Mouse (Mus musculus): ENCODE measurements at regions not wholly inside any gene's neighbourhood (a gene's known extent, or its start where the extent isn't known, plus 50 kb on each side); places are given as distances from the start of the nearest gene placed in this dataset.

GRCm38 (mm10) chr10:68606848-68607247 lies 65.2 kb upstream of the Cabcoco1 start:
- H3K4me3 ChIP-seq (ENCODE audit: low read length) = no peak overlapping the region
- 35% methylated on average over 2 of the region's 2 CpGs for WGBS
- no peak overlapping the region for H3K4me2 ChIP-seq (replicated peaks; ENCODE audit: low read depth, low read length)
- H3K9ac ChIP-seq (replicated peaks; ENCODE audit: low read length) = no peak overlapping the region
- no peak overlapping the region for H3K27ac ChIP-seq (ENCODE audit: low read length)
- no peaks in the 10 kb centered on the region for H3K4me1 ChIP-seq (ENCODE audit: insufficient read depth, low read length)
- ATAC-seq (ENCODE audit: low FRiP score, low TSS enrichment) = no peak
- H3K36me3 ChIP-seq (ENCODE audit: insufficient read depth, low read length) = no peaks in the 10 kb centered on the region
- H3K9me3 ChIP-seq (ENCODE audit: low read length) = no peaks in the 10 kb centered on the region
- no peaks in the 10 kb centered on the region for H3K27me3 ChIP-seq (ENCODE audit: insufficient read depth, low read length)

- H3K27me3 ChIP-seq (ENCODE audit: insufficient read depth, low read length) = no peaks in the 10 kb centered on the region
- no peaks in the 10 kb centered on the region for H3K4me1 ChIP-seq (ENCODE audit: insufficient read depth, low read length)
- no peak for ATAC-seq (ENCODE audit: low FRiP score, low TSS enrichment)
- H3K9ac ChIP-seq (replicated peaks; ENCODE audit: low read length) = no peak overlapping the region
- no peak overlapping the region for H3K4me3 ChIP-seq (ENCODE audit: low read length)
- no peak overlapping the region for H3K4me2 ChIP-seq (replicated peaks; ENCODE audit: low read depth, low read length)
- H3K36me3 ChIP-seq (ENCODE audit: insufficient read depth, low read length) = no peaks in the 10 kb centered on the region
- H3K27ac ChIP-seq (ENCODE audit: low read length) = no peak overlapping the region
- WGBS = 84% methylated on average over 9 of the region's 9 CpGs
- H3K9me3 ChIP-seq (ENCODE audit: low read length) = no peaks in the 10 kb centered on the region
Observed at GRCm38 (mm10) chr10:68611906-68612305, 70.2 kb upstream of the Cabcoco1 start.

- 70% methylated on average over 3 of the region's 3 CpGs for WGBS
- Histone ChIP-seq H3K27me3 (ENCODE audit: insufficient read depth, low read length) (no peaks in the 10 kb centered on the region), H3K27ac (ENCODE audit: low read length) (no peak overlapping the region), H3K9me3 (ENCODE audit: low read length) (no peaks in the 10 kb centered on the region), H3K36me3 (ENCODE audit: insufficient read depth, low read length) (no peaks in the 10 kb centered on the region), H3K9ac (replicated peaks; ENCODE audit: low read length) (no peak overlapping the region), H3K4me3 (ENCODE audit: low read length) (no peak overlapping the region), H3K4me1 (ENCODE audit: insufficient read depth, low read length) (no peaks in the 10 kb centered on the region), H3K4me2 (replicated peaks; ENCODE audit: low read depth, low read length) (no peak overlapping the region)
- ATAC-seq (ENCODE audit: low FRiP score, low TSS enrichment) = no peak
Observed at GRCm38 (mm10) chr10:68612727-68613126, 71.0 kb upstream of the Cabcoco1 start.

- H3K4me1 ChIP-seq (ENCODE audit: insufficient read depth, low read length) = no peaks in the 10 kb centered on the region
- H3K4me2 ChIP-seq (replicated peaks; ENCODE audit: low read depth, low read length) = no peak overlapping the region
- no peak overlapping the region for H3K4me3 ChIP-seq (ENCODE audit: low read length)
- no peak overlapping the region for H3K27ac ChIP-seq (ENCODE audit: low read length)
- ATAC-seq (ENCODE audit: low FRiP score, low TSS enrichment) = no peak
- H3K36me3 ChIP-seq (ENCODE audit: insufficient read depth, low read length) = no peaks in the 10 kb centered on the region
- H3K27me3 ChIP-seq (ENCODE audit: insufficient read depth, low read length) = no peaks in the 10 kb centered on the region
- H3K9ac ChIP-seq (replicated peaks; ENCODE audit: low read length) = no peak overlapping the region
- H3K9me3 ChIP-seq (ENCODE audit: low read length) = no peaks in the 10 kb centered on the region
- WGBS = 92% methylated on average over 5 of the region's 5 CpGs
Observed at GRCm38 (mm10) chr10:68623786-68624185, 82.1 kb upstream of the Cabcoco1 start.

- ATAC-seq (ENCODE audit: low FRiP score, low TSS enrichment) = peak; percentile 9; the same call in 1 of the 2 replicates
- no peak overlapping the region for H3K4me3 ChIP-seq (ENCODE audit: low read length)
- no peak overlapping the region for H3K9ac ChIP-seq (replicated peaks; ENCODE audit: low read length)
- no peaks in the 10 kb centered on the region for H3K36me3 ChIP-seq (ENCODE audit: insufficient read depth, low read length)
- H3K27ac ChIP-seq (ENCODE audit: low read length) = no peak overlapping the region
- H3K4me2 ChIP-seq (replicated peaks; ENCODE audit: low read depth, low read length) = no peak overlapping the region
- no peaks in the 10 kb centered on the region for H3K9me3 ChIP-seq (ENCODE audit: low read length)
- 31% methylated on average over 5 of the region's 5 CpGs for WGBS
- H3K27me3 ChIP-seq (ENCODE audit: insufficient read depth, low read length) = no peaks in the 10 kb centered on the region
- H3K4me1 ChIP-seq (ENCODE audit: insufficient read depth, low read length) = no peaks in the 10 kb centered on the region
Observed at GRCm38 (mm10) chr10:68625329-68625728, 83.6 kb upstream of the Cabcoco1 start.

DNA sequence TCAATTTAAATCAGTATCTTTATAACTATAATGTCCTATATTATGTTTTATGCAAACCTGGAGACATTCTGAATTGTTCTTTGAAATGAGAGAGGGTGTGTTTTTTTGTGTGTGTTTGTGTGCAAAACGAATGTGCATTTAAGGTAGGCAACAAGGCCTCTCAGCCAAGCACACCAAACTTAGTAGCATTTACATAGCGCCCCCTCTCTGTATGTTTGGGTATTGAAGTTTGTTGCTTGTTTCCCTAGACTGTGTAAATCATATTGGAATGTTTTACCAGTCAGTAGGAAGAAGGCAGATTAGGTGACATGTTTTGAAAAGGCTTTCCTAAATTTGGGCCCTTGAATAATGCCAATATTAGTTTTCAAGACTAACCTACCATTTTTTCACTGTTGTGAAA lies 84.1 kb upstream of the Cabcoco1 start:
- H3K36me3 ChIP-seq (ENCODE audit: insufficient read depth, low read length) = no peaks in the 10 kb centered on the region
- no peaks in the 10 kb centered on the region for H3K9me3 ChIP-seq (ENCODE audit: low read length)
- 33% methylated on average over 2 of the region's 2 CpGs for WGBS
- H3K4me1 ChIP-seq (ENCODE audit: insufficient read depth, low read length) = no peaks in the 10 kb centered on the region
- H3K9ac ChIP-seq (replicated peaks; ENCODE audit: low read length) = no peak overlapping the region
- no peaks in the 10 kb centered on the region for H3K27me3 ChIP-seq (ENCODE audit: insufficient read depth, low read length)
- H3K4me3 ChIP-seq (ENCODE audit: low read length) = no peak overlapping the region
- no peak overlapping the region for H3K27ac ChIP-seq (ENCODE audit: low read length)
- no peak overlapping the region for H3K4me2 ChIP-seq (replicated peaks; ENCODE audit: low read depth, low read length)
- ATAC-seq (ENCODE audit: low FRiP score, low TSS enrichment) = no peak

- no peak overlapping the region for H3K27ac ChIP-seq (ENCODE audit: low read length)
- 90% methylated on average over 2 of the region's 2 CpGs for WGBS
- H3K9ac ChIP-seq (replicated peaks; ENCODE audit: low read length) = no peak overlapping the region
- H3K36me3 ChIP-seq (ENCODE audit: insufficient read depth, low read length) = no peaks in the 10 kb centered on the region
- no peaks in the 10 kb centered on the region for H3K4me1 ChIP-seq (ENCODE audit: insufficient read depth, low read length)
- no peaks in the 10 kb centered on the region for H3K27me3 ChIP-seq (ENCODE audit: insufficient read depth, low read length)
- no peak overlapping the region for H3K4me3 ChIP-seq (ENCODE audit: low read length)
- H3K9me3 ChIP-seq (ENCODE audit: low read length) = no peaks in the 10 kb centered on the region
- ATAC-seq (ENCODE audit: low FRiP score, low TSS enrichment) = no peak
- H3K4me2 ChIP-seq (replicated peaks; ENCODE audit: low read depth, low read length) = no peak overlapping the region
Observed at GRCm38 (mm10) chr10:68629486-68629885, 87.8 kb upstream of the Cabcoco1 start.

- Histone ChIP-seq H3K36me3 (ENCODE audit: insufficient read depth, low read length) (no peaks in the 10 kb centered on the region), H3K9me3 (ENCODE audit: low read length) (no peaks in the 10 kb centered on the region), H3K27ac (ENCODE audit: low read length) (no peak overlapping the region), H3K4me1 (ENCODE audit: insufficient read depth, low read length) (no peaks in the 10 kb centered on the region), H3K27me3 (ENCODE audit: insufficient read depth, low read length) (no peaks in the 10 kb centered on the region), H3K9ac (replicated peaks; ENCODE audit: low read length) (no peak overlapping the region), H3K4me2 (replicated peaks; ENCODE audit: low read depth, low read length) (no peak overlapping the region), H3K4me3 (ENCODE audit: low read length) (no peak overlapping the region)
- WGBS = 78% methylated on average over 5 of the region's 5 CpGs
- no peak for ATAC-seq (ENCODE audit: low FRiP score, low TSS enrichment)
Observed at GRCm38 (mm10) chr10:68633180-68633579, 90.3 kb upstream of the Tmem26 start.

GRCm38 (mm10) chr10:68652700-68653099 lies 70.7 kb upstream of the Tmem26 start:
- Histone ChIP-seq H3K27ac (ENCODE audit: low read length) (no peak overlapping the region), H3K9me3 (ENCODE audit: low read length) (no peaks in the 10 kb centered on the region), H3K4me1 (ENCODE audit: insufficient read depth, low read length) (no peaks in the 10 kb centered on the region), H3K27me3 (ENCODE audit: insufficient read depth, low read length) (no peaks in the 10 kb centered on the region), H3K4me3 (ENCODE audit: low read length) (no peak overlapping the region), H3K36me3 (ENCODE audit: insufficient read depth, low read length) (no peaks in the 10 kb centered on the region), H3K9ac (replicated peaks; ENCODE audit: low read length) (no peak overlapping the region), H3K4me2 (replicated peaks; ENCODE audit: low read depth, low read length) (no peak overlapping the region)
- 66% methylated on average over 5 of the region's 5 CpGs for WGBS
- ATAC-seq (ENCODE audit: low FRiP score, low TSS enrichment) = no peak

- no peak for ATAC-seq (ENCODE audit: low FRiP score, low TSS enrichment)
- no peak overlapping the region for H3K27ac ChIP-seq (ENCODE audit: low read length)
- H3K9ac ChIP-seq (replicated peaks; ENCODE audit: low read length) = no peak overlapping the region
- no peaks in the 10 kb centered on the region for H3K9me3 ChIP-seq (ENCODE audit: low read length)
- no peaks in the 10 kb centered on the region for H3K36me3 ChIP-seq (ENCODE audit: insufficient read depth, low read length)
- H3K4me1 ChIP-seq (ENCODE audit: insufficient read depth, low read length) = no peaks in the 10 kb centered on the region
- no peak overlapping the region for H3K4me3 ChIP-seq (ENCODE audit: low read length)
- H3K27me3 ChIP-seq (ENCODE audit: insufficient read depth, low read length) = no peaks in the 10 kb centered on the region
- no peak overlapping the region for H3K4me2 ChIP-seq (replicated peaks; ENCODE audit: low read depth, low read length)
- 71% methylated on average over 2 of the region's 2 CpGs for WGBS
Observed at GRCm38 (mm10) chr10:68655491-68655890, 68.0 kb upstream of the Tmem26 start.

DNA sequence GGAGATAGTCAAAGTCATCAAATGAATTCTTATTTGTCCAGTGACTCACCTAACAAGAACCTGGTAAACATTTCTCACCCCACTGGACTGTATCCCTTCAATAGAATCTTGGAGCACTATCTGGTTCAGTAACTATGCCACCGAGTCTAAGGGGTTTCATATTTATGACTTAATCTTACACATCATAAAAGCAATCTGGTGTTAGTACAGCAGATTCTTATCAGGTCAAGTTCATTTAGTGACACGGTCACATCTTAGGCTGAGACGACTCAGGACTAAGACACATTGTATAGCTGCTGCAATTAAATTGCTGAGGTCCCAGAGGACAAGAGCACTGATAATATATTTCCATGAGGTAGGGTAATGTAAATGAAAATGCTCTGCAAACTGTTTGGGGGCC lies 57.4 kb upstream of the Tmem26 start:
- Histone ChIP-seq H3K4me1 (ENCODE audit: insufficient read depth, low read length) (no peaks in the 10 kb centered on the region), H3K9me3 (ENCODE audit: low read length) (no peaks in the 10 kb centered on the region), H3K27ac (ENCODE audit: low read length) (no peak overlapping the region), H3K4me2 (replicated peaks; ENCODE audit: low read depth, low read length) (no peak overlapping the region), H3K4me3 (ENCODE audit: low read length) (no peak overlapping the region), H3K9ac (replicated peaks; ENCODE audit: low read length) (no peak overlapping the region), H3K27me3 (ENCODE audit: insufficient read depth, low read length) (no peaks in the 10 kb centered on the region), H3K36me3 (ENCODE audit: insufficient read depth, low read length) (no peaks in the 10 kb centered on the region)
- WGBS = 58% methylated on average over 3 of the region's 3 CpGs
- no peak for ATAC-seq (ENCODE audit: low FRiP score, low TSS enrichment)
